Mouse (Mus musculus): ENCODE data around the gene 1520401A03Rik.

GRCm38 (mm10) chr17:23726758-23727142 is 4.2 kb upstream of the 1520401A03Rik start:
- TF ChIP-seq GATA1 (IDR thresholded peaks at IDR 0.05; ENCODE audit: low read length) (no peak), TAL1 (IDR thresholded peaks at IDR 0.05; ENCODE audit: low read length) (no peak)
